Mouse (Mus musculus): ENCODE measurements around the gene Cep72.

DNA sequence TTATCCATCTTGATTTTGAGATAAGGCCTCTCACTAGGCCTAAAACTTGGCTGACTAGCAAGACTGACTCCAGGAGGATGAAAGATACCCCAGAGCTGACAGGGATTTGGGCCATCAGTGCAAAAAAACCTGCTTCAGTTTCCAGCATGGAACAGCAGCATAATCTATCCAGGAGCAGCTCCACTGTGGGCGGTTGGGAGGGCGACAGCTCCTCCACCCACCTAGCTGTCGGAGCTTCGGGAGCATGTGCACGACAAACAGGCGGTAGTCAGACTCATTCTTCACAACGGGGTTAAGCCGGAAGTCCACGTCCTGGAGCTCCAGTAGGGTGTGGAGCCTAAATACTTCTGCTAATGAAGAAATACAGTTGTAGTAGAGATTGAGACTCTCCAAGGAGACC lies 4.0 kb downstream of the Cep72 start:
- no peak for TF ChIP-seq CTCF (IDR thresholded peaks at IDR 0.05; ENCODE audit: low read depth)
- TF ChIP-seq EP300 (IDR thresholded peaks at IDR 0.05; ENCODE audit: low read depth), result no peak
